Mouse (Mus musculus): ENCODE measurements around the gene Gm2115.

DNA sequence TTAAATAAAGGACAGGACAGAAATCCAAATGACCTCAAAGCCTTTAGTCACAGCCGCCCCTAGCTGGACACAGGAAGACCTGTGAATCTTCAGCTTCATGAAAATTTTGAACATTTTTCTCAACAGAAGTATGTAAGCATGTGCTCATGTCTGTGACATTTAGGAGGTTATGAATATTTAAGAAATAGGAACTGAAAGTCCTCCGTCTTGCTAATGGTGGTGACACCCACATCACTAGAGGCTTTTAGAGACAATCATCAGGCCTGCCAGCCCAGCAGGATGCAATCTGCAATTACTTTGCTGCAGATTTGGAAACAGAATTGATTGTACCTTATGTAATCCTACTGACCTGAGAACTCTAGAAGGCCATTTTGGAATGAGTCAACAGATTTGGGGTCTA is 22.7 kb downstream of the Gm2115 start:
- TF ChIP-seq TAL1 (conservative IDR thresholded peaks at IDR 0.05; ENCODE audit: low read depth, low read length) = no peak
- TF ChIP-seq CTCF (IDR thresholded peaks at IDR 0.05; ENCODE audit: low read depth, low read length) = no peak
- no peak for TF ChIP-seq GATA1 (IDR thresholded peaks at IDR 0.05; ENCODE audit: borderline replicate concordance, low read length)
- TF ChIP-seq GATA2 (IDR thresholded peaks at IDR 0.05; ENCODE audit: borderline replicate concordance, low read depth, low read length) = no peak
- TF ChIP-seq POLR2AphosphoS5 (IDR thresholded peaks at IDR 0.05; ENCODE audit: insufficient replicate concordance, low read depth, low read length) = no peak
